Mouse (Mus musculus) olfactory bulb, adult 2 months (tissue): ENCODE data around the gene Inka1.

ENCODE experiments used
- CTCF ChIP-seq: fragments of 200-500 bp; IDR thresholded peaks from 2 replicates; pipeline ENCODE4 v1.5.1; 2012; ENCODE audit warnings: low read depth, mild to moderate bottlenecking, low read length, moderate library complexity; ENCODE audit not compliant: insufficient read depth
- POLR2A ChIP-seq: fragments of 200-500 bp; IDR thresholded peaks from 2 replicates; pipeline ENCODE4 v1.6.1; 2012; ENCODE audit warnings: mild to moderate bottlenecking, low read depth, low read length, moderate library complexity; ENCODE audit not compliant: insufficient read depth

- TF ChIP-seq CTCF (no peak), POLR2A (no peak)
Measured at GRCm38 (mm10) chr9:107982681-107983346, 2.9 kb downstream of the Inka1 start, which contains the start of gene Gm20661.
